Mouse (Mus musculus): ENCODE data around the gene Adam22. TPM values are rescaled to one million over a fixed set of nuclear protein-coding genes. Genes with fewer than 3 reads are reported as not detected.
A peak's percentile ranks its signal among the peaks of the same experiment; 100 is the strongest.

Adam22 gene
- polyA plus RNA-seq, 1 experiment from 2014 or later: 0.40 TPM

DNA sequence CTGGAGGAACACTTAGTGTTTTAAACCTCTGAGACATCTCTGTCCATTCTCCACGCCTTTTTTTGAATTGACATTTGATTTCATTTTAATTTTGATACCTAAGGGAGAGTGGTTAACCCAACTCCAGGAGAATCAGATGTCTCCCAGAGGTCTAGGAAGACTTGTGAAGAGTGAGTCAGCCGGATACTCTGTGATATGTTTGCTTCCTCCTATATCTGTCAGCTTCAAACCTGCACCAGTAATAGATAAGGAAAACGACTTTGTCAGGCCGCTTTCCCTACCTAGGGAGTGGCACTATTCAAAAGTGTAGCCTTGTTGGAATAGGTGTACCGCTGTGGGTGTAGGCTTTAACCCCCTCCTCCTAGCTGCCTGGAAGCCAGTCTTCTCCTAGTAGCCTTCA lies 821 bp upstream of the Adam22 start:
- Histone ChIP-seq H3K9me3 (replicated peaks; ENCODE audit: control insufficient read depth, low read length) (no peaks in the 10 kb centered on the region), H3K4me2 (ENCODE audit: low read depth, low read length) (no peak overlapping the region), H3K27me3 (ENCODE audit: control insufficient read depth, insufficient read depth, low read depth, low read length) (peaks cover 24% of the 10 kb centered on the region), H3K4me1 (ENCODE audit: control insufficient read depth, low read depth, low read length) (no peaks in the 10 kb centered on the region), H3K4me3 (ENCODE audit: low read depth, low read length) (no peak overlapping the region), H3K27ac (ENCODE audit: low read length) (no peak overlapping the region), H3K9ac (ENCODE audit: low read depth, low read length) (no peak overlapping the region), H3K36me3 (ENCODE audit: control insufficient read depth, insufficient read depth) (no peaks in the 10 kb centered on the region)
- ATAC-seq (ENCODE audit: low read depth): no peak
- WGBS (ENCODE audit: insufficient replicate concordance): 33% methylated on average over 5 of the region's 5 CpGs

GRCm38 (mm10) chr5:8368328-8368692 lies 350 bp upstream of the Adam22 start:
- ATAC-seq (ENCODE audit: low read depth): no peak
- Histone ChIP-seq H3K4me1 (ENCODE audit: control insufficient read depth, low read depth, low read length) (no peaks in the 10 kb centered on the region), H3K9me3 (replicated peaks; ENCODE audit: control insufficient read depth, low read length) (no peaks in the 10 kb centered on the region), H3K27ac (ENCODE audit: low read length) (no peak overlapping the region), H3K4me2 (ENCODE audit: low read depth, low read length) (peak overlapping the region; percentile 64), H3K27me3 (ENCODE audit: control insufficient read depth, insufficient read depth, low read depth, low read length) (peaks cover 24% of the 10 kb centered on the region), H3K9ac (ENCODE audit: low read depth, low read length) (no peak overlapping the region), H3K4me3 (ENCODE audit: low read depth, low read length) (peak overlapping the region; percentile 54; the same call in 1 of the 2 replicates), H3K36me3 (ENCODE audit: control insufficient read depth, insufficient read depth) (no peaks in the 10 kb centered on the region)
- WGBS (ENCODE audit: insufficient replicate concordance): 36% methylated on average over 7 of the region's 7 CpGs

DNA sequence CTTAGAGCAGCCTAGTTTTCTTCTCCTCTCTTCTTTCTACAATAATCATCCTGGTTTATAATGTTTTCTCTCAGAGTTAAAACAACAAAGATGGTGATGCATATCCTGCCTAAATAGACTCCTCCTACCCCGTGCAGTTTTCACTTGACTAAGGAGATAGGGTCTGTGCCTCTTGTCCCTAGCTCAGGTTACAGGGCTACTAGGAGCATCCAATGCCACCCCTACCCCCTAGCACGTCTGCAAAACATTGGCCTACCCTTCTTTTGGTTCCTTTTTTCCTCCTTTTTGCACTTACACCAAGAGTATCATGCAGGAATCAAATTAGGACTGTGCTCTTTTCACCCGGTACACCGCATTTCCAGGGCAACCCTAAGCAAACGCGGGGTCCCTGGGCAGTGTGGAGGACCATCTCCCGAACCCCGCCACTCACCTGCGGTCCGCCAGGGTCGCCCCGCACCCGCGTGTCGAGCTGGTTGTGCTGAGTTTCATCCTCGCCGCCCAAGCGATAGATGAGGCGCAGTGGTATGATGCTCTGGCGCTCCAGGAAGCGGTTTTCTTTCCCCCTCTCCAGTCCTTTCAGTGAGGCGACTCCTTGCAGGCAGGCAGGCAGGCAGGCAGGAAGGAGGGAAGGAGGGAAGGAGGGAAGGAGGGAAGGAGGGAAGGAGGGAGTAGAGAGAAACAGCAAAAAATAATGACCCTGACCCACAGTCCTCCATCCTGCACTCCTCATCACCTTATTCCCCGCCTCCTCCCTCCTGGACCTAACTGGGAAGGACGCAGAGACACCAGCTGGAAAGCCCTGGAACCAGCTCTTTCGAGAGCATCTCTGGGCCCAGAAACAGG lies 968 bp downstream of the Adam22 start:
- H3K27ac ChIP-seq (ENCODE audit: low read length): no peak overlapping the region
- no peak overlapping the region for H3K9ac ChIP-seq (ENCODE audit: low read depth, low read length)
- H3K4me3 ChIP-seq (ENCODE audit: low read depth, low read length): peak overlapping the region; percentile 54
- H3K27me3 ChIP-seq (ENCODE audit: control insufficient read depth, insufficient read depth, low read depth, low read length): peaks cover 24% of the 10 kb centered on the region
- no peaks in the 10 kb centered on the region for H3K36me3 ChIP-seq (ENCODE audit: control insufficient read depth, insufficient read depth)
- no peak for ATAC-seq (ENCODE audit: low read depth)
- WGBS (ENCODE audit: insufficient replicate concordance): 3% methylated on average over 25 of the region's 25 CpGs
- peak overlapping the region; percentile 64 for H3K4me2 ChIP-seq (ENCODE audit: low read depth, low read length)
- H3K9me3 ChIP-seq (replicated peaks; ENCODE audit: control insufficient read depth, low read length): no peaks in the 10 kb centered on the region
- H3K4me1 ChIP-seq (ENCODE audit: control insufficient read depth, low read depth, low read length): no peaks in the 10 kb centered on the region

GRCm38 (mm10) chr5:8362361-8362760 lies 5.6 kb downstream of the Adam22 start:
- Histone ChIP-seq H3K4me2 (ENCODE audit: low read depth, low read length) (no peak overlapping the region), H3K27ac (ENCODE audit: low read length) (no peak overlapping the region), H3K4me3 (ENCODE audit: low read depth, low read length) (no peak overlapping the region), H3K9ac (ENCODE audit: low read depth, low read length) (no peak overlapping the region), H3K9me3 (replicated peaks; ENCODE audit: control insufficient read depth, low read length) (no peaks in the 10 kb centered on the region), H3K27me3 (ENCODE audit: control insufficient read depth, insufficient read depth, low read depth, low read length) (peaks cover 10% of the 10 kb centered on the region), H3K4me1 (ENCODE audit: control insufficient read depth, low read depth, low read length) (no peaks in the 10 kb centered on the region), H3K36me3 (ENCODE audit: control insufficient read depth, insufficient read depth) (no peaks in the 10 kb centered on the region)
- 39% methylated on average over 1 of the region's 1 CpGs for WGBS (ENCODE audit: insufficient replicate concordance)
- ATAC-seq (ENCODE audit: low read depth): no peak

DNA sequence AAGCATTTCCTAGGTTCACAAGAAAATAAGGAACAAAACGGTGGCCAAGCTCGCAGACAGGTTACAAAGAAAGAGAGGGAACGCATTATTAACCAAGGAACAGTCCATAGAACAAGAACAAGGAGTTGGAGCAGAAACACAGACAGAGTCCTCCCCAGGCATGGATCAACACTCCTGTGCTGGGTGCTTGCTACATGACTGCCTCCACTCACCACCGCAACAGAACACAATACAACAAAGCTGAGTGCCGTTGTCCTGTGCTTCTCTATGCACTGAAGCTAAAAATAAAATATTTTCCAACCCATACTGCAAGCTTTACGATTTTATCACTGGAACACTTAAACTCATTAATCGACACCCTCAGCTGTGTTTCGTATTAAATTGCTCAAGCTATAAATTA lies 10.3 kb downstream of the Adam22 start:
- H3K4me2 ChIP-seq (ENCODE audit: low read depth, low read length): no peak overlapping the region
- H3K4me1 ChIP-seq (ENCODE audit: control insufficient read depth, low read depth, low read length): no peaks in the 10 kb centered on the region
- 58% methylated on average over 8 of the region's 8 CpGs for WGBS (ENCODE audit: insufficient replicate concordance)
- no peak overlapping the region for H3K4me3 ChIP-seq (ENCODE audit: low read depth, low read length)
- H3K9me3 ChIP-seq (replicated peaks; ENCODE audit: control insufficient read depth, low read length): no peaks in the 10 kb centered on the region
- H3K27me3 ChIP-seq (ENCODE audit: control insufficient read depth, insufficient read depth, low read depth, low read length): no peaks in the 10 kb centered on the region
- H3K9ac ChIP-seq (ENCODE audit: low read depth, low read length): no peak overlapping the region
- ATAC-seq (ENCODE audit: low read depth): no peak
- H3K27ac ChIP-seq (ENCODE audit: low read length): no peak overlapping the region
- H3K36me3 ChIP-seq (ENCODE audit: control insufficient read depth, insufficient read depth): no peaks in the 10 kb centered on the region

DNA sequence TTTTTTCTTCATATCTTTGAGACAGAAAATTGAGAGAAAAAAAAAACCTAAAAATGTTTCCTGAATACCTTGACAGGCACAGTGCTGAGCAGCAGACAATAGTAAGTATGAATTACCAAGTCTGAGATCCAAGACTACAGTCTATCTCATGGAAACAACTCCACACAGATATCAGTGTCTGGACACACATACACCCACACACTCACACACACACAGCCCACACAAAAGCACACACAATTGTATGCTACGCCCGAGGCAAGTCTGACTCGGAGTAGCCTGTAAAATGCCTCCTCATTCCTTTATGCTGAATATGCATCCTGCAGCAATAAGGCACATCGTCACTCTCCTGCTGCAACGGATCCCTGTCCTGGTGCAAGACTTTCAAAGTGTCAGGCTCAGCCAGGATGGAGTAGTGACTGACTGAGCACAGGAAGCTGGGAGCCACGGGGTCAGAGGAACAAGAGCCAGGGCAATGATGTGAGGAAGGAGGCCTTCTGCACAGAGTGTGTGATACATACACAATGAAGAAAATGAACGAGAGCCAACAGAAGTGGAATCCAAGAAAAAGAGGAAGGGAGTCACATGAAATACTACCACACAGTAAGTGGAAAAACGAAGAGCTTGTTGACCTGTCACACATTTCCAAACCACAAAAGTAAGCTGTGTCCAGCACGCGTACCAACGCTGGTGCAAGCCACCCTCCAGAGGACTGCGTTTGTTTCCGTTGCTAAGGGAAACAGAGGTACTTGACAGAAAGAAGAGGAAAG lies 10.9 kb downstream of the Adam22 start:
- ATAC-seq (ENCODE audit: low read depth): 0 out of 2 replicates have a peak, but pooled peaks have one; percentile 27
- Histone ChIP-seq H3K4me2 (ENCODE audit: low read depth, low read length) (no peak overlapping the region), H3K36me3 (ENCODE audit: control insufficient read depth, insufficient read depth) (no peaks in the 10 kb centered on the region), H3K9me3 (replicated peaks; ENCODE audit: control insufficient read depth, low read length) (no peaks in the 10 kb centered on the region), H3K4me3 (ENCODE audit: low read depth, low read length) (no peak overlapping the region), H3K4me1 (ENCODE audit: control insufficient read depth, low read depth, low read length) (no peaks in the 10 kb centered on the region), H3K27ac (ENCODE audit: low read length) (no peak overlapping the region), H3K27me3 (ENCODE audit: control insufficient read depth, insufficient read depth, low read depth, low read length) (no peaks in the 10 kb centered on the region), H3K9ac (ENCODE audit: low read depth, low read length) (no peak overlapping the region)
- WGBS (ENCODE audit: insufficient replicate concordance): 24% methylated on average over 13 of the region's 13 CpGs

DNA sequence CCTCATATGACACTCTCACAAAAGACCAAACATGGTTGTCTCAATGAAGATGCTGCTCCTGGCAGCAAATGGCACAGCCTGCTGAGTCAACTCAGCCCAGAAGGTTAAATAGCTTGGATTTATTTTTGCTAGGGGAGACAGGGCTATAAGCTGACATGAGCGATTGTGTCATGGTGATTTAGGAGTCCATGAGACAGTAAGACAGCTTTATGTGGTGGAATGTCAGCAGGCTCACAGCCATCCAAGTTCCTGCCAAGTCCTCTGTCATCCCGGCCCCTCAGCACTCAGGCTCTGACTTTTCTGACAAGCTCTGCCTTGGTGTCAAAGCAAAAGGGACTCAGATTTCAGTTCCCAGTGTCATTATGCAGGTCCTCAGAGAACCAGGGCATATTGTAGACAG lies 11.6 kb downstream of the Adam22 start:
- Histone ChIP-seq H3K27me3 (ENCODE audit: control insufficient read depth, insufficient read depth, low read depth, low read length) (no peaks in the 10 kb centered on the region), H3K9me3 (replicated peaks; ENCODE audit: control insufficient read depth, low read length) (no peaks in the 10 kb centered on the region), H3K4me1 (ENCODE audit: control insufficient read depth, low read depth, low read length) (no peaks in the 10 kb centered on the region), H3K4me2 (ENCODE audit: low read depth, low read length) (no peak overlapping the region), H3K36me3 (ENCODE audit: control insufficient read depth, insufficient read depth) (no peaks in the 10 kb centered on the region), H3K4me3 (ENCODE audit: low read depth, low read length) (no peak overlapping the region), H3K9ac (ENCODE audit: low read depth, low read length) (no peak overlapping the region), H3K27ac (ENCODE audit: low read length) (no peak overlapping the region)
- 49% methylated on average over 2 of the region's 2 CpGs for whole genome bisulfite sequencing (ENCODE audit: insufficient replicate concordance)
- no peak for ATAC-seq (ENCODE audit: low read depth)

GRCm38 (mm10) chr5:8349557-8349956 lies 18.4 kb downstream of the Adam22 start:
- Histone ChIP-seq H3K36me3 (ENCODE audit: control insufficient read depth, insufficient read depth) (no peaks in the 10 kb centered on the region), H3K4me2 (ENCODE audit: low read depth, low read length) (no peak overlapping the region), H3K9me3 (replicated peaks; ENCODE audit: control insufficient read depth, low read length) (no peaks in the 10 kb centered on the region), H3K27me3 (ENCODE audit: control insufficient read depth, insufficient read depth, low read depth, low read length) (no peaks in the 10 kb centered on the region), H3K27ac (ENCODE audit: low read length) (no peak overlapping the region), H3K4me1 (ENCODE audit: control insufficient read depth, low read depth, low read length) (no peaks in the 10 kb centered on the region), H3K9ac (ENCODE audit: low read depth, low read length) (no peak overlapping the region), H3K4me3 (ENCODE audit: low read depth, low read length) (no peak overlapping the region)
- no peak for ATAC-seq (ENCODE audit: low read depth)
- WGBS (ENCODE audit: insufficient replicate concordance): 35% methylated on average over 10 of the region's 10 CpGs

DNA sequence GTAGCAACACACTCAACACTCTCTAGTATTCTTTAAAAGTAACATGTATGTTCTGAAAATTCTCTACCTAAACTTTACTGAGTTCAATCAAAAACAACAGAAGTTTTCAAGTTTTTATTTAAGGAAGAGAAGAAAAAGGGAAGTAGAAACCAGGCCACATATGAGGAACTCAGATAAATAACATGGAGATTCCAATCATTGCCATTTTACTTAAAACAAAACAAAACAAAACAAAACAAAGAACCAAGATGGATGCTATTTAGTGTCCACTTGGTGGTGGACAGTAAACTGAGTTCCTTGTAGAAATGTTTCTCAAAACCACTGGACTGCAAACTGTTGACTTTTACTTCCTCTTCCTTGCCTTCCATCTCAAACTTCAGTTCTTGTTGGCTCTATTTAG lies 21.6 kb downstream of the Adam22 start:
- H3K4me2 ChIP-seq (ENCODE audit: low read depth, low read length): no peak overlapping the region
- no peaks in the 10 kb centered on the region for H3K36me3 ChIP-seq (ENCODE audit: control insufficient read depth, insufficient read depth)
- no peaks in the 10 kb centered on the region for H3K9me3 ChIP-seq (replicated peaks; ENCODE audit: control insufficient read depth, low read length)
- no peak for ATAC-seq (ENCODE audit: low read depth)
- no peak overlapping the region for H3K4me3 ChIP-seq (ENCODE audit: low read depth, low read length)
- H3K4me1 ChIP-seq (ENCODE audit: control insufficient read depth, low read depth, low read length): no peaks in the 10 kb centered on the region
- H3K27me3 ChIP-seq (ENCODE audit: control insufficient read depth, insufficient read depth, low read depth, low read length): no peaks in the 10 kb centered on the region
- no peak overlapping the region for H3K27ac ChIP-seq (ENCODE audit: low read length)
- no peak overlapping the region for H3K9ac ChIP-seq (ENCODE audit: low read depth, low read length)

Data from liver, embryonic 16.5 days (tissue).